Mouse (Mus musculus): ENCODE measurements at regions not wholly inside any gene's neighbourhood (a gene's known extent, or its start where the extent isn't known, plus 50 kb on each side); places are given as distances from the start of the nearest gene placed in this dataset.
"Not testable (repeated sequence)": the region's sequence is repeated elsewhere in the genome, so short reads cannot be mapped to it uniquely, and the experiment has no call there.

- no peak for ATAC-seq (ENCODE audit: low FRiP score)
- 94% methylated on average over 5 of the region's 5 CpGs for WGBS
These were observed 396.6 kb downstream of the Epm2a start for GRCm38 (mm10) chr10:11739574-11740368.

DNA sequence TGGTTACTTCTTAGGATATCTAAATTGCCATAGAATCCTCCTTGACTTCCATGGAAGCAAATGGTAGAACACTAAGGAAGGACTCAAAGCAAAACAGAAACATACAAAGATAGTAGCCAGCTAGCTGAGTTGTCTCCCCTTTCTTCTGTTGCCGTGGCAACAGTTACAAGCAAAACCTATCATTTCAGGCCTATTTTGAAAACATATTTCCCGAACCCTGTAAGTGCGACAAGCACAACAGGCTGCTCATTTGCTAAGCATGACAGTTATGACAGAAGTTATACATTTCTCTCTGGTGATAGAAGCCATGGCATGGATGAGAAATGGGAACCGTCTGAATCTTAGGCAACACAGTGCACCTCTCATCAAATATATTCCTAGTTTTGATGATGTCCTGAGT is 402.4 kb downstream of the Epm2a start:
- ATAC-seq (ENCODE audit: low FRiP score) = no peak
- 88% methylated on average over 4 of the region's 4 CpGs for WGBS

More at GRCm38 (mm10) chr10:11739574-11740368, 396.6 kb downstream of the Epm2a start:
- H3K36me3 ChIP-seq (replicated peaks) = no peaks in the 10 kb centered on the region
- H3K9ac ChIP-seq = no peak overlapping the region
- no peaks in the 10 kb centered on the region for H3K4me1 ChIP-seq
- no peaks in the 10 kb centered on the region for H3K9me3 ChIP-seq
- H3K27me3 ChIP-seq = no peaks in the 10 kb centered on the region
- H3K4me2 ChIP-seq = no peak overlapping the region
- H3K27ac ChIP-seq = no peak overlapping the region
- H3K4me3 ChIP-seq (replicated peaks) = no peak overlapping the region

GRCm38 (mm10) chr10:11746959-11747358 is 403.8 kb downstream of the Epm2a start:
- Histone ChIP-seq H3K4me3 (replicated peaks) (no peak overlapping the region), H3K9ac (no peak overlapping the region), H3K27me3 (no peaks in the 10 kb centered on the region), H3K9me3 (no peaks in the 10 kb centered on the region), H3K4me1 (no peaks in the 10 kb centered on the region), H3K36me3 (replicated peaks) (no peaks in the 10 kb centered on the region), H3K27ac (no peak overlapping the region), H3K4me2 (no peak overlapping the region)
- no peak for ATAC-seq (ENCODE audit: low FRiP score)

More for the DNA sequence above, 402.4 kb downstream of the Epm2a start:
- H3K4me2 ChIP-seq = no peak overlapping the region
- H3K9ac ChIP-seq = no peak overlapping the region
- H3K27me3 ChIP-seq = no peaks in the 10 kb centered on the region
- no peaks in the 10 kb centered on the region for H3K9me3 ChIP-seq
- H3K36me3 ChIP-seq (replicated peaks) = no peaks in the 10 kb centered on the region
- H3K4me1 ChIP-seq = no peaks in the 10 kb centered on the region
- no peak overlapping the region for H3K4me3 ChIP-seq (replicated peaks)
- H3K27ac ChIP-seq = no peak overlapping the region

GRCm38 (mm10) chr10:11755105-11755730 is 412.0 kb downstream of the Epm2a start:
- no peak overlapping the region for H3K4me3 ChIP-seq (replicated peaks)
- H3K36me3 ChIP-seq (replicated peaks) = no peaks in the 10 kb centered on the region
- ATAC-seq (ENCODE audit: low FRiP score) = peak; percentile 22; the same call in 1 of the 2 replicates
- no peak overlapping the region for H3K27ac ChIP-seq
- no peak overlapping the region for H3K4me2 ChIP-seq
- no peaks in the 10 kb centered on the region for H3K27me3 ChIP-seq
- H3K9me3 ChIP-seq = no peaks in the 10 kb centered on the region
- WGBS = 55% methylated on average over 5 of the region's 5 CpGs
- H3K9ac ChIP-seq = no peak overlapping the region
- peaks cover 2% of the 10 kb centered on the region; the same call in 1 of the 2 replicates for H3K4me1 ChIP-seq

GRCm38 (mm10) chr10:11777894-11778293 is 434.7 kb downstream of the Epm2a start:
- H3K4me2 ChIP-seq = no peak overlapping the region
- WGBS = 87% methylated on average over 6 of the region's 6 CpGs
- H3K27ac ChIP-seq = no peak overlapping the region
- no peak overlapping the region for H3K4me3 ChIP-seq (replicated peaks)
- H3K27me3 ChIP-seq = no peaks in the 10 kb centered on the region
- no peaks in the 10 kb centered on the region for H3K4me1 ChIP-seq
- no peak overlapping the region for H3K9ac ChIP-seq
- no peaks in the 10 kb centered on the region for H3K36me3 ChIP-seq (replicated peaks)
- peaks cover 10% of the 10 kb centered on the region; the same call in 1 of the 2 replicates for H3K9me3 ChIP-seq
- no peak for ATAC-seq (ENCODE audit: low FRiP score)

- 0 out of 2 replicates have a peak, but pooled peaks cover 4% of the 10 kb centered on the region for H3K9me3 ChIP-seq
- ATAC-seq (ENCODE audit: low FRiP score) = no peak
- H3K36me3 ChIP-seq (replicated peaks) = no peaks in the 10 kb centered on the region
- no peaks in the 10 kb centered on the region for H3K27me3 ChIP-seq
- H3K9ac ChIP-seq = no peak overlapping the region
- WGBS = 72% methylated on average over 2 of the region's 2 CpGs
- H3K27ac ChIP-seq = no peak overlapping the region
- H3K4me3 ChIP-seq (replicated peaks) = no peak overlapping the region
- no peak overlapping the region for H3K4me2 ChIP-seq
- H3K4me1 ChIP-seq = no peaks in the 10 kb centered on the region
These were observed 437.1 kb downstream of the Epm2a start for GRCm38 (mm10) chr10:11780302-11780701.

GRCm38 (mm10) chr10:11787240-11787639 is 444.0 kb downstream of the Epm2a start:
- H3K9ac ChIP-seq = no peak overlapping the region
- no peaks in the 10 kb centered on the region for H3K9me3 ChIP-seq
- H3K36me3 ChIP-seq (replicated peaks) = no peaks in the 10 kb centered on the region
- no peaks in the 10 kb centered on the region for H3K27me3 ChIP-seq
- no peak overlapping the region for H3K4me3 ChIP-seq (replicated peaks)
- no peaks in the 10 kb centered on the region for H3K4me1 ChIP-seq
- no peak overlapping the region for H3K4me2 ChIP-seq
- H3K27ac ChIP-seq = no peak overlapping the region
- no peak for ATAC-seq (ENCODE audit: low FRiP score)

DNA sequence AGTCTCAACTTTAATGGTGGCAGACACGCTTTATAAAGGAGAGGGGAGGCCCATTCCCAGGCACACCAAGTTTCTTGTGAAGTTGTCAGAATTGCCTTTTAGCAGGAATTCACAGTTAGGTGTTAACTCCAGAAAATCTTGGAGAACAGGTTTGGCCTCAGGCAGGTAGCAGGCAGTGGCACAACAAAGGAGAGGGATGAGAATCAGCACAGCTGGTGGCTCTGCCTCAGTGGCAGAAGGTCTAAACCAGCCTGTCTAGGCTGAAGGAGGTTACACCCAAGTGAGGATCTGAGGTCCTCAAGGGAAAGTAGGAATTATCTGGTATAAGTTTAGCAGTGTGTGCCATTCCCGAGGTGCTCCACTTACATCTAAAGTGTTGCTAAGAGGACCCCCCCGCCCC is 456.3 kb downstream of the Epm2a start:
- no peak overlapping the region for H3K4me3 ChIP-seq (replicated peaks)
- no peaks in the 10 kb centered on the region for H3K36me3 ChIP-seq (replicated peaks)
- H3K9ac ChIP-seq = no peak overlapping the region
- no peaks in the 10 kb centered on the region for H3K9me3 ChIP-seq
- 94% methylated on average over 3 of the region's 3 CpGs for WGBS
- H3K4me2 ChIP-seq = no peak overlapping the region
- no peak overlapping the region for H3K27ac ChIP-seq
- no peak for ATAC-seq (ENCODE audit: low FRiP score)
- H3K27me3 ChIP-seq = no peaks in the 10 kb centered on the region
- H3K4me1 ChIP-seq = no peaks in the 10 kb centered on the region

DNA sequence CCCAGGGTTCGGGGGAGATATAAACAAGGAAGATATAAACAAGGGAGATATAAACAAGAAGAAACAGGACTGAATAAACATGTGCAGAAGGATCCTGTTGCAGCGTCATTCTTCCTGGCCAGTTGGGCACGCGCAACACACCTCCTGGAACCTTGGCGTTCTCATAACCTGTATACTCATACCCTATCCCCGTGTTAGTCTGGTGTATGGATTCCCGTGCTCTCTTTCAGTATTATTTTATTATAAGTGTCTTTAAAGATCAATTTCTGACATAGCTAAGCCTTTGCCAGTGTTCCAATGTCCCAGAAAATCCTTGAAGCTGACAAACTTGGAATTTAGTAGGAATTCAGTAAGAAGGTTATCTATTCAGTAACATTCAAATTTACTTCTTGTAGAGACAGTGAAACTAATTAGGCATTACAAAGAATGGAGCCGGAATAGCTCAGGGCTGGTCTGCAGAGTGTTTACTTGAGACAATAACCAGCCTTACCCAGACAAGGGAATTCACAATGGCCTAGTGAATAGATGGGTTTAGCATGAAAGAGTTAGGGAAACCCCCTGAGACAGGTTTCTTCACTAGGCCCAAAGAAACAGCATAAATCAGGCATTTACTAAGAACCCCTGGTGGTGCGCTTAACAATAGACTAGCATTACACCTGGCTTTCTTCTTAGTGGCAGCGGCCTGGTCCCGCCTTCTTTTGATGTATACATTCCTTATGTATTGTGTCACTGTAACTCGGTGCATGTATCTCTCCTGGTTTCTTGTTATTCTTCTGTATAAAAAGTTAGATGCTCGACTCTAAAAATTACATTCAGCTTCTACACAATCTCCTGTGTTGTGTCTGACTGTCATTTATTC is 458.4 kb downstream of the Epm2a start:
- not testable (repeated sequence) for H3K4me1 ChIP-seq; H3K27me3 ChIP-seq; H3K36me3 ChIP-seq (replicated peaks); H3K27ac ChIP-seq; H3K9me3 ChIP-seq; ATAC-seq (ENCODE audit: low FRiP score); H3K4me3 ChIP-seq (replicated peaks); H3K4me2 ChIP-seq; H3K9ac ChIP-seq
- WGBS = 63% methylated on average over 13 of the region's 13 CpGs

DNA sequence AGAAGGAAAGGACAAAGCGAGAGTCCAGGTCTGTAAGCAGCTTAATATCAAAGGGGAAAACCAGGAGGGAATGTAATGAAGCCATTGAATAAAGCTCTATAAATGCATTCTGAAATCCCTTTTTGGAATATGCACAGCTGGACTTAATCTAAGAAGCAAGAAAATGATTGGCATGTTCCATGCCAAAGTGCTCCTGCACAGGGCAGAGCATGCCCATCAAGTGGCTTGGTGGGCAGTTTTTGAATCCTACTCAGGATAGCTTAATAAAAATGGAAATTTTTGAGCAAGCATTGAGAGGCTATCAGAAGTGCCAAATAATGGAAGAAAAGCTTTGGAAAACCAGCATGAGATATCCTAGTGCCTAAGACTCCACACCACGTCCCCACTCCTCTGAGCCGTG is 466.1 kb downstream of the Epm2a start:
- no peak overlapping the region for H3K4me3 ChIP-seq (replicated peaks)
- H3K4me2 ChIP-seq = no peak overlapping the region
- no peaks in the 10 kb centered on the region for H3K27me3 ChIP-seq
- no peaks in the 10 kb centered on the region for H3K9me3 ChIP-seq
- no peak for ATAC-seq (ENCODE audit: low FRiP score)
- H3K9ac ChIP-seq = no peak overlapping the region
- H3K4me1 ChIP-seq = no peaks in the 10 kb centered on the region
- 60% methylated on average over 3 of the region's 3 CpGs for WGBS
- H3K36me3 ChIP-seq (replicated peaks) = no peaks in the 10 kb centered on the region
- H3K27ac ChIP-seq = no peak overlapping the region

GRCm38 (mm10) chr10:11822418-11822959 is 479.3 kb downstream of the Epm2a start:
- no peak overlapping the region for H3K4me2 ChIP-seq
- WGBS = 82% methylated on average over 3 of the region's 3 CpGs
- H3K27me3 ChIP-seq = no peaks in the 10 kb centered on the region
- H3K9ac ChIP-seq = no peak overlapping the region
- H3K4me3 ChIP-seq (replicated peaks) = no peak overlapping the region
- ATAC-seq (ENCODE audit: low FRiP score) = no peak
- H3K36me3 ChIP-seq (replicated peaks) = no peaks in the 10 kb centered on the region
- H3K9me3 ChIP-seq = no peaks in the 10 kb centered on the region
- no peaks in the 10 kb centered on the region for H3K4me1 ChIP-seq
- H3K27ac ChIP-seq = no peak overlapping the region

DNA sequence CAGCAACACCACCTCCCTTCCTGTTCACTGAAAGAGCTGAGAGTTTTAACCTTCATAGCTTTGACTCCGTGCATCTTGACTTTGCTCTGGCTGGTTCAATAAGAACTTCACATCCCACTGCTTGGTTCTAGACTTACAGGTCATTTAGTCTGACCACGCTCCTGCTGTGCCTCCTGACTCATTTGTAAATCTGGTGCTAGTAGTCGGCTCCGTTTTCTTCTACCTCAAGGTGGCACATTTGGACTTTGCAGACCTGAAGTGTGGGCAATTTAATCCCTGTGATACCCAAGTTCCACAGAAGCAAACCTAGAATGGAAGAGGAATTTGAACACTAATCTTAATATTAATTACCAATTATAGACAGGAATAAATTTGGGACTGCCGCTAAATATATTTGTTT is 497.9 kb downstream of the Epm2a start:
- WGBS = 84% methylated on average over 5 of the region's 5 CpGs
- Histone ChIP-seq H3K4me3 (replicated peaks) (no peak overlapping the region), H3K4me2 (no peak overlapping the region), H3K27ac (no peak overlapping the region), H3K4me1 (no peaks in the 10 kb centered on the region), H3K27me3 (no peaks in the 10 kb centered on the region), H3K36me3 (replicated peaks) (no peaks in the 10 kb centered on the region), H3K9ac (no peak overlapping the region), H3K9me3 (no peaks in the 10 kb centered on the region)
- no peak for ATAC-seq (ENCODE audit: low FRiP score)
